Mouse (Mus musculus): ENCODE measurements around the gene Gm3618.
"Not testable (repeated sequence)": the region's sequence is repeated elsewhere in the genome, so short reads cannot be mapped to it uniquely, and the experiment has no call there.

Gene Gm3618

DNA sequence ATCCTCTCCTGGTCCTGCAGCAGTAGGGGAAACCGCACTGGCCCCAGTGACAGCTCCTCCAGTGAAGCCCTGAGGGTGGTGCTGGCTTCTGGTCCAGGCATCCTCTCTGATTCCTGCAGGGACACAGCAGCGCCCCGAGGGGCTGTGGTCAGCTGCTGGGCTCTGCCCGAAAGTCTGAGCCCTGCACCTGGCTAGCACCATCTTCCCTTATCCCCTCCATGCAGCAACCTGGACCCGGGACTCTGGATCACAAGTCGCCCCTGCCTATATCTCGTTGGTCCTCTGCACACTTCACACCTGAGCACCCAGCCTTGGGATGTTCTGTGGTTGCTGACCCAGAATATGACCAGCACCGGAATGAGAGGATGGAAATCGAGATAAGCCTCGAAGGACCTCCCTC, at the start of gene Gm3618:
Gm3618 (minus strand) TSS at position 101 of the 400 bp plus-strand sequence.
- not testable (repeated sequence) for DNase-seq (ENCODE audit: low read depth, low spot score)

DNA sequence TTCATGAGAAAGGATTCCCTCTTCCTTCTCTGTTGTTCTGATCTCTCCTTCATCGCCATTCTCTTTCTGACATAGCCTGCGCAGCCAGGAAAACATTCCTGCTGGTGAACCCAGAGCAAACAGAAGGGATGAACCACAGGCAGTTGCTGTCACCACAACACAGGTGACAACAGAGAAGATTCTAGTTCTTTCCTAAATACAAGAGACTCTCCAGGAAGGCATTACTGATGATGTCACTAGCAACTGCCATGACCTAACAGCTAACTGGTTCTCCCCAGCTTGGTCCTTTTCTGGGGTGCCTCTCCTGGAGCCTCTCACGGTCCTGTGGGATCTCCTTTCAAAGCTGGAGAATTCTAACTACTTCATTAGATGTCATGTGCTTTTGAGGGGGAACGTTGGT, 46.7 kb upstream of the Gm3618 start, which contains the start of gene Gm16440:
Gm16440 (minus strand) TSS at position 101 of the 400 bp plus-strand sequence.
- not testable (repeated sequence) for DNase-seq (ENCODE audit: low read depth, low spot score)

DNA sequence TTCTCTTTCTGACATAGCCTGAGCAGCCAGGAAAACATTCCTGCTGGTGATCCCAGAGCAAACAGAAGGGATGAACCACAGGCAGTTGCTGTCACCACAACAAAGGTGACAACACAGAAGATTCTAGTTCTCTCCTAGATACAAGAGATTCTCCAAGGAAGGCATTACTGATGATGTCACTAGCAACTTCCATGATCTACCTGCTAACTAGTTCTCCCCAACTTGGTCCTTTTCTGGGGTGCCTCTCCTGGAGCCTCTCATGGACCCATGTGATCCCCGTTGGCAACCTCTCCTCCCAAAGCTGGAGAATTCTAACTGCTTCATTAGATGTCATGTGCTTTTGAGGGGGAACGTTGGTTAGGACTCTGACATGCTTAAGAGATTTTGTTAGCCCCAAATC, 38.7 kb downstream of the Gm3618 start, which contains the start of gene Gm21103:
Gm21103 (minus strand) TSS at position 101 of the 400 bp plus-strand sequence.
- not testable (repeated sequence) for DNase-seq (ENCODE audit: low read depth, low spot score)

DNA sequence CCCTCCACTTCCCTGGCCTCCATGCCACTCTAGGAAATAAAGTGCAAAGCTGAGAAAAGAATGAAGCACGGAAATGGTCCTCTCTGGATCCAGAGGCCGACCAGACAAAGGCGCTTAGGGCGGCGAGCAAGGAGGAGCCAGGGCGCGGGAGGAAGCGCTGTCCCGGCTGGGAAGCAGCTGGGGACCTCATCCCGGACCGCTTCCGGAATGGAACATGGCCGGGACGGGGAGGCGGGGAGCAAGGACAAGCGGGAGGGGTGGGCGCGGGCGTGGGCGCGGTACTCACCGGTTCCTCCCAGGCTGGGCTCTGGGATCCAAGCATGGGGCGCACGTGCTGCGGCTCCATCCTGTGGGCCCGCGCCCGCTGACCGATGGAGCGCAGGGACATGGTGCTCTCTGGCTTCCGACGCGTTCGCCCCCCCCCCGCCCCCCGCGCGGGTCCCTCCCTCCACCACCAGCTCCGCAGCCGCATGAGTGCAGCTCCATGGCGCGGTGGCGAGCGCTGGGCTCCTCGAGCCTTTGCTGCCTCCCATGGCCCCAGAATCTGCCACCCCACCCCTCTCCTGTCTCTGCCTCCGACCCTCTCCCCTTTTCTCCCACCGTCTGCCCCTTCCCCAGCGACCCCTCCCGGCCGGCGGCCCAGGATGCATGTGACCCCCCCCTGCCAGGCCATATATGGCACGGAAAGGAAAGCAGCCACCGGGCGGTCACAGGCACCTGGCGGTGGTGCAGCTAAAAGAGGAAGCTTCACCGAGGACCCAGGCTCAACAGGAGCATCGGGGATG, 56.4 kb downstream of the Gm3618 start, which contains the start of gene Gm3411:
Gm3411 (minus strand) TSS at position 320 of the 785 bp plus-strand sequence.
- not testable (repeated sequence) for DNase-seq (ENCODE audit: low read depth, low spot score)
